ENCODE assay signal across 9 mouse cellular contexts in the genomic region with DNA sequence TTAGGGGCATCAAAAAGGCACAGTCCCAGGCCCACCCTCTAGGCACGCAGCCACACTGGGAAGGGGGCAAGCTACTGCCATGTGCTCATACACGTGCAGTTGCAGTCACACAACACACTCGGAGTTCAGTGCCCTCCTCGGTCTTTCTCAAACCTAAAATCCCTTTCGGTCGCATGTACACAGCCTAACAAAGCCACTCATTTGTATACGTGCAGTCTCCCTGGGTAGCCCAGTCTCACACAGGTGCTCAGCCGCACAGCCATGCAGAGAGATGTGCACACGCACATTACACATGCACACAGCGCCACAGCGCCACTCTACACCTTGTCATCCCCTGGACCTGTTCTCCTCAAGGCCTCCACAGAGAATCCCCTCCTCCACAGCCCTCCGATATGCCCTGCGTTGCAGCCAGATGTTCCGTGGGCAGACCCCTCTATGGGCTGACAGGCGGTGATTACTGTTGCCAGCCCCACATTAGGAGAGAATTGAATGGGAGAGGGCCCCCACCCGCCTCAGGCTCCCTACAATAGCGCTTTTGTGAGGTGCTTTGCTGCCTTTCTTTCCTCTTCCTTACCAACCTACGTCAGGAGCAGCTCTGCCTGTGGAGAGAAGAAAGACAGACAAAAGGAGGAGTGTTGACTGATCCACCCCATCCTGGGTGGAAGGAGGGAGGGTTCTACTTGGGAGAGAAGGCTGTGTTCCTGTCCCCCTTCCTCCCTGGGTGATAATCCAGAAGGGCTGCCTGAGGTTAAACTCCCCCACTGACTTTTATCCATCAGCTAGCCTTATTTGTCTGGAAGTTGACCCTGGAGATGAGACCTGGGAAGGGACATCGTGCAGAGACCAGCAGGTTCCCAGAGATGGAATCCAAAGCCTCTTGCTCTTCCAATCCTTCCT. TPM values are rescaled to one million over a fixed set of nuclear protein-coding genes. Genes with fewer than 3 reads are reported as not detected.
A peak's percentile ranks its signal among the peaks of the same experiment; 100 is the strongest.
DNase-seq lines count a peak whose midpoint lies in the region; ATAC-seq and TF ChIP-seq lines count a peak whose summit lies in the region.
"Had no signal": no experiment of that assay in that cellular context is flagged by ENCODE, and none has a peak within 500 bp of the region (broad histone marks: within the 10 kb centered on the region; RNA-seq: fewer than 3 reads in every experiment).

No protein-coding gene starts in this region.

- DNase-seq in frontal cortex, postnatal 25 days (ENCODE audit: low spot score in 2 of 2), result no peak
- DNase-seq in ZHBTc4 (ENCODE audit: low read depth, low spot score), result peak; percentile 41
- peak; percentile 49 to 57 for DNase-seq in left cerebral cortex, postnatal 14 days (ENCODE audit: low spot score in 2 of 2)
- no peak for DNase-seq in gastrocnemius, postnatal 14 days

- H3K4me3 ChIP-seq in heart, embryonic 16.5 days (ENCODE audit: low read length), result no peak overlapping the region
- H3K4me3 ChIP-seq in olfactory bulb, adult 2 months (ENCODE audit: insufficient read depth, low read depth, low read length), result no peak overlapping the region

- 0 out of 2 replicates have a peak overlapping the region, but pooled peaks have one; percentile 40 for H3K9ac ChIP-seq in heart, embryonic 16.5 days (ENCODE audit: low read length)

- no peaks in the 10 kb centered on the region for H3K27me3 ChIP-seq in heart, embryonic 16.5 days (ENCODE audit: control insufficient read depth, insufficient read depth, low read length)

- intact Hi-C loops in left cerebral cortex, postnatal 14 days (cut with DNase I), result loop anchor here (10.0 kb wide), 2 partner anchors 159 to 309 kb away; partner anchors contain the start of gene Syt6
- intact Hi-C loops in gastrocnemius, postnatal 14 days (cut with DNase I; ENCODE audit: low total_unique reads), result loop anchor here (10.0 kb wide), 1 partner anchor 151 kb away; no protein-coding TSS in a partner anchor

- H3K9me3 ChIP-seq in heart, embryonic 16.5 days (replicated peaks; ENCODE audit: control insufficient read depth, low read length), result peaks cover 3% of the 10 kb centered on the region; the same call in 1 of the 2 replicates

- peak; percentile 69 for ATAC-seq in frontal cortex, adult (ENCODE audit: low TSS enrichment)
- ATAC-seq in heart, embryonic 16.5 days (replicated peaks; ENCODE audit: extremely low read depth, insufficient read depth, low FRiP score), result no peak
- ATAC-seq in megakaryocyte progenitor cell, adult 5-6 weeks (replicated peaks; ENCODE audit: poor library complexity), result no peak

- H3K4me2 ChIP-seq in heart, embryonic 16.5 days (ENCODE audit: low read depth, low read length), result peak overlapping the region; percentile 43

- peaks cover 50% of the 10 kb centered on the region for H3K4me1 ChIP-seq in heart, embryonic 16.5 days (ENCODE audit: control insufficient read depth, insufficient read depth, low read length)
- H3K4me1 ChIP-seq in olfactory bulb, adult 2 months (ENCODE audit: control insufficient read depth, insufficient read depth, low read length), result peaks cover 54% of the 10 kb centered on the region

- TF ChIP-seq CTCF in olfactory bulb, adult 2 months (IDR thresholded peaks at IDR 0.05; ENCODE audit: insufficient read depth, low read depth, low read length), result no peak

- 39% methylated on average over 19 of the region's 19 CpGs for whole genome bisulfite sequencing in heart, embryonic 16.5 days
- 8% methylated on average over 19 of the region's 19 CpGs for WGBS in olfactory bulb, adult 2 months

- no peak for TF ChIP-seq POLR2A in olfactory bulb, adult 2 months (IDR thresholded peaks at IDR 0.05; ENCODE audit: insufficient read depth, low read depth, low read length)

- no peaks in the 10 kb centered on the region for H3K36me3 ChIP-seq in heart, embryonic 16.5 days (ENCODE audit: control insufficient read depth, insufficient read depth)

- H3K27ac ChIP-seq in heart, embryonic 16.5 days (ENCODE audit: low read length), result peak overlapping the region; percentile 32; the same call in 1 of the 2 replicates
- peak overlapping the region; percentile 96 for H3K27ac ChIP-seq in olfactory bulb, adult 2 months (ENCODE audit: insufficient read depth, low read depth, low read length)

RNA-seq across cellular contexts. Expression of gene Olfml3, which starts 3.8 kb away (rescaled TPM):
- polyA plus RNA-seq in heart, embryonic 16.5 days (2015; fragmentation: Nextera tagmentation; extraction: Ambion mirVana), result 18.4 and 22.1 TPM in 2 replicates
- total RNA-seq in left cerebral cortex, postnatal 14 days (2021), result 10 to 100 TPM; 12.2 to 14.2 TPM
- polyA plus RNA-seq in olfactory bulb, adult 2 months (2012; ENCODE audit: insufficient read depth, insufficient read length, low replicate concordance, missing spikeins), result not detected in 2 replicates
- 1 to 10 TPM; 6.7 to 8.2 TPM for total RNA-seq in gastrocnemius, postnatal 14 days (2021)
- 0.37 and 0.49 TPM in 2 replicates for total RNA-seq in megakaryocyte progenitor cell, adult 5-6 weeks (2015)
- 0.25 and 0.57 TPM in 2 replicates for total RNA-seq in megakaryocyte progenitor cell, adult 5-6 weeks (2017)

RNA-seq across cellular contexts. Expression of gene Gm10964, which starts 5.1 kb away (rescaled TPM):
- polyA plus RNA-seq in heart, embryonic 16.5 days (2015; fragmentation: Nextera tagmentation; extraction: Ambion mirVana), result not detected in 2 replicates
- not detected for total RNA-seq in left cerebral cortex, postnatal 14 days (2021)
- polyA plus RNA-seq in olfactory bulb, adult 2 months (2012; ENCODE audit: insufficient read depth, insufficient read length, low replicate concordance, missing spikeins), result not detected in 2 replicates
- total RNA-seq in gastrocnemius, postnatal 14 days (2021), result not detected
- not detected in 2 replicates for total RNA-seq in megakaryocyte progenitor cell, adult 5-6 weeks (2015)
- total RNA-seq in megakaryocyte progenitor cell, adult 5-6 weeks (2017), result not detected in 2 replicates
- polyA plus RNA-seq: small intestine, adult 2 months had no signal

RNA-seq across cellular contexts. Expression of gene Hipk1, which starts 57.3 kb away (rescaled TPM):
- polyA plus RNA-seq in heart, embryonic 16.5 days (2015; fragmentation: Nextera tagmentation; extraction: Ambion mirVana), result 10.8 and 11.6 TPM in 2 replicates
- total RNA-seq in left cerebral cortex, postnatal 14 days (2021), result 10 to 100 TPM; 77.1 to 88.6 TPM
- polyA plus RNA-seq in olfactory bulb, adult 2 months (2012; ENCODE audit: insufficient read depth, insufficient read length, low replicate concordance, missing spikeins), result 438 TPM in 1 of 2 replicates, not detected in the other
- total RNA-seq in gastrocnemius, postnatal 14 days (2021), result 10 to 100 TPM; 45.8 to 71.0 TPM
- total RNA-seq in megakaryocyte progenitor cell, adult 5-6 weeks (2015), result 141 and 146 TPM in 2 replicates
- 68.5 and 76.9 TPM in 2 replicates for total RNA-seq in megakaryocyte progenitor cell, adult 5-6 weeks (2017)

Comparison
In these comparisons a context has a peak if more than half of its experiments do, and no peak if none do; other contexts are left out.
1. DNase-seq: peak in ZHBTc4 (single experiment) and left cerebral cortex, postnatal 14 days (2 of 2); none in frontal cortex, postnatal 25 days (0 of 2) and gastrocnemius, postnatal 14 days (single experiment).
2. RNA of gene Olfml3, which starts 3.8 kb away (total RNA-seq): 12.2 to 14.2 TPM in left cerebral cortex, postnatal 14 days and 6.7 to 8.2 TPM in gastrocnemius, postnatal 14 days; 0.25 to 0.57 TPM in megakaryocyte progenitor cell, adult 5-6 weeks; every median in the first group is over 4 times any median in the second.